Mouse (Mus musculus) hindbrain, embryonic 11.5 days (tissue): ENCODE measurements around the gene Tmem35b. TPM values are rescaled to one million over a fixed set of nuclear protein-coding genes. Genes with fewer than 3 reads are reported as not detected.

Experiments
- ATAC-seq: fragments of 200-750 bp; cut with Nextera tagmentation; 2 replicates; pipeline ENCODE4 v1.8.0; 2017; ENCODE audit warnings: mild to moderate bottlenecking, moderate TSS enrichment, moderate library complexity; ENCODE audit not compliant: low FRiP score
- DNase-seq: peaks from one replicate; pipeline ENCODE4 v3.0.0-alpha.2; 2015; ENCODE audit warnings: low spot score
- H3K27ac ChIP-seq: fragments of 300-500 bp; sonication (generic); 2 replicates; pipeline ENCODE4 v1.5.1; 2014; ENCODE audit warnings: mild to moderate bottlenecking, low read depth, low read length
- H3K27me3 ChIP-seq: fragments of 300-500 bp; sonication (generic); 2 replicates; pipeline ENCODE4 v1.6.1; 2014; ENCODE audit warnings: mild to moderate bottlenecking, low read length, moderate library complexity, mixed read lengths; ENCODE audit not compliant: control insufficient read depth, insufficient read depth
- H3K36me3 ChIP-seq: fragments of 300-500 bp; sonication (generic); 2 replicates; pipeline ENCODE4 v1.6.1; 2014; ENCODE audit warnings: mild to moderate bottlenecking, low read length, moderate library complexity, mixed read lengths; ENCODE audit not compliant: control insufficient read depth, insufficient read depth
- H3K4me1 ChIP-seq: fragments of 300-500 bp; sonication (generic); replicated peaks from 2 replicates; pipeline ENCODE4 v1.6.1; 2014; ENCODE audit warnings: low read length, mixed read lengths; ENCODE audit not compliant: control insufficient read depth, insufficient read depth
- H3K4me2 ChIP-seq: fragments of 300-500 bp; sonication (generic); replicated peaks from 2 replicates; pipeline ENCODE4 v1.6.1; 2014; ENCODE audit warnings: mild to moderate bottlenecking, low read depth, low read length
- H3K4me3 ChIP-seq: fragments of 300-500 bp; sonication (generic); 2 replicates; pipeline ENCODE4 v1.5.1; 2014; ENCODE audit warnings: low read depth, low read length
- H3K9ac ChIP-seq: fragments of 300-500 bp; sonication (generic); 2 replicates; pipeline ENCODE4 v1.6.1; 2014; ENCODE audit warnings: low read depth, low read length
- H3K9me3 ChIP-seq: fragments of 300-500 bp; sonication (generic); 2 replicates; pipeline ENCODE4 v1.6.1; 2016; ENCODE audit warnings: low read length; ENCODE audit not compliant: control insufficient read depth
- WGBS: fragments of 180-500 bp; shearing (Covaris S2); extraction: QIAGEN DNeasy Blood & Tissue Kit; methylation state at CpG from one replicate; pipeline ENCODE4 v1.1.7; 2014; 5-methylcytosine and 5-hydroxymethylcytosine counted together
- polyA plus RNA-seq: library from polyadenylated mRNA; unstranded; fragments of >200 nt; fragmentation: Nextera tagmentation; extraction: Ambion mirVana; gene quantifications from 2 replicates; pipeline ENCODE4 v1.2.1, GENCODE M21; 2014

Gene Tmem35b
- polyA plus RNA-seq, 1 experiment from 2014 or later, result 14.0 TPM

- no peaks in the 10 kb centered on the region for H3K4me1 ChIP-seq
- ATAC-seq (no peak), DNase-seq (no peak)
- no peak overlapping the region for H3K4me2 ChIP-seq
- no peak overlapping the region for H3K27ac ChIP-seq
- no peaks in the 10 kb centered on the region for H3K36me3 ChIP-seq
- whole genome bisulfite sequencing, result 61% methylated on average over 8 of the region's 9 CpGs
- no peak overlapping the region for H3K9ac ChIP-seq
- H3K9me3 ChIP-seq, result no peaks in the 10 kb centered on the region
- H3K27me3 ChIP-seq, result 0 out of 2 replicates have a peak, but pooled peaks cover 2% of the 10 kb centered on the region
- H3K4me3 ChIP-seq, result no peak overlapping the region
These were observed 55.2 kb downstream of the Tmem35b start for GRCm38 (mm10) chr4:127178671-127179070.

Other genes starting within 250 kb of the Tmem35b start
- 25.2 and 38.8 TPM in 2 replicates for gene Zmym4, start 155.6 kb upstream of the Tmem35b start, polyA plus RNA-seq
- gene Sfpq, start 102.4 kb upstream of the Tmem35b start, polyA plus RNA-seq, result 170 and 176 TPM in 2 replicates
- gene Zmym1, start 62.5 kb upstream of the Tmem35b start, polyA plus RNA-seq, result 25.2 and 37.1 TPM in 2 replicates
- 27.5 and 31.3 TPM in 2 replicates for gene Zmym6, start 46.3 kb upstream of the Tmem35b start, polyA plus RNA-seq
- 6.7 and 7.1 TPM in 2 replicates for gene Dlgap3, start 45.5 kb downstream of the Tmem35b start, polyA plus RNA-seq
- 59.3 and 59.7 TPM in 2 replicates for gene Smim12, start 120.1 kb downstream of the Tmem35b start, polyA plus RNA-seq
- 13.5 and 14.0 TPM in 2 replicates for gene Gja4, start 190.3 kb downstream of the Tmem35b start, polyA plus RNA-seq
- gene Gjb3, start 207.2 kb downstream of the Tmem35b start, polyA plus RNA-seq, result 0.77 and 1.7 TPM in 2 replicates
- gene Gjb4, start 230.4 kb downstream of the Tmem35b start, polyA plus RNA-seq, result 0.24 and 0.39 TPM in 2 replicates
- gene Gjb5, start 234.5 kb downstream of the Tmem35b start, polyA plus RNA-seq, result 0.66 and 0.92 TPM in 2 replicates